Mouse (Mus musculus) brown adipose tissue, adult 24 weeks (tissue): ENCODE data around the gene Scnm1. TPM values are rescaled to one million over a fixed set of nuclear protein-coding genes. Genes with fewer than 3 reads are reported as not detected.
"Not testable (repeated sequence)": the region's sequence is repeated elsewhere in the genome, so short reads cannot be mapped to it uniquely, and the experiment has no call there.

Experiments used
- H3K27ac ChIP-seq: fragments of 200-500 bp; replicated peaks from 2 replicates; pipeline ENCODE4 v1.5.1; 2012; ENCODE audit warnings: low read depth, mild to moderate bottlenecking, low read length
- H3K4me1 ChIP-seq: fragments of 200-500 bp; 2 replicates; pipeline ENCODE4 v1.6.1; 2012; ENCODE audit warnings: low read length, mixed read lengths; ENCODE audit not compliant: control insufficient read depth, insufficient read depth, insufficient read length
- H3K4me3 ChIP-seq: fragments of 200-500 bp; 2 replicates; pipeline ENCODE4 v1.5.1; 2012; ENCODE audit warnings: low read depth, mild to moderate bottlenecking, low read length, moderate library complexity; ENCODE audit not compliant: insufficient read depth
- polyA plus RNA-seq: library from polyadenylated mRNA; stranded (reverse); fragments of >200 nt; gene quantifications from 2 replicates; pipeline ENCODE4 v1.2.4, GENCODE M21; 2012; ENCODE audit not compliant: missing spikeins, insufficient read depth, insufficient read length

Gene Scnm1
- polyA plus RNA-seq, 1 experiment: 62.1 TPM

DNA sequence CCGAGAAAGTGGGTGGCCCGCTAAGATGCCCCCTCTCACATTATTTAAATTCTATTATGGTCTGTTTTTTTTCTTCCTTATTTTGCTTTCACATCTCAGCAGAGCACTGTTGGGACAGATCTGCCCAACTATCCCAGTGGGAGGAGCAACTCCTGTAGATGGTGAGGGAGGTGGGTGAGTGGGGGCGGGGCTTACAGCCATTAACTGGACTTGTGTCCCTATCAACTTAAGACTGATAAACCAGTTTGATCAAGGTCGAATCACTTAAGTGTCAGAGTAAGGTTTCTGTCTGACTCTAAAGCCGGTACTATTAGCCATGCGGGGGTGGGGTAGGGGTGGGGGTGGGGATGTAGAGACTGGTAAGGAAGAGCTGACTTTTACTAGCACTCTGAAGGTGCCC lies 1.2 kb upstream of the Scnm1 start:
- Histone ChIP-seq H3K4me1 (peaks cover 4% of the 10 kb centered on the region), H3K4me3 (peak overlapping the region; percentile 49), H3K27ac (no peak overlapping the region)

DNA sequence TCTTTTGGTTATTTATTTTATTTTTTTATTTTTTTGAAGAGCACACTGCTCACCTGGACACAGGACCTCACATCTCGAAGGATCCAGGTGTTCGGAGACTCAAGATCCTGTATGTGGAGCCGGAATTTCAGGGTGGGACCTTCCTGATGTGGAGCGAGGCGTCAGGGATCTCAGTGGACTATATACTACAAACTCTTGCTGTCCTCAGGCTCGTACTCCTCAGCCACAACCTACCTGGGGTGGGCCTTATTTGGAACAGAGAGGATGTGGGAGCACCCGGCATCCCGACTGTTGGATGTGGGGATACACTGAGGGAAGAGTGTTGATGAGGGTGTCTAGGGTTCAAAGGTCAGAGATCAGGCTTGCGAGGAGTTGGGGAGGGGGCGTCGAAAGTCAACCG lies 322 bp upstream of the Scnm1 start:
- not testable (repeated sequence) for H3K4me1 ChIP-seq, H3K4me3 ChIP-seq, H3K27ac ChIP-seq

DNA sequence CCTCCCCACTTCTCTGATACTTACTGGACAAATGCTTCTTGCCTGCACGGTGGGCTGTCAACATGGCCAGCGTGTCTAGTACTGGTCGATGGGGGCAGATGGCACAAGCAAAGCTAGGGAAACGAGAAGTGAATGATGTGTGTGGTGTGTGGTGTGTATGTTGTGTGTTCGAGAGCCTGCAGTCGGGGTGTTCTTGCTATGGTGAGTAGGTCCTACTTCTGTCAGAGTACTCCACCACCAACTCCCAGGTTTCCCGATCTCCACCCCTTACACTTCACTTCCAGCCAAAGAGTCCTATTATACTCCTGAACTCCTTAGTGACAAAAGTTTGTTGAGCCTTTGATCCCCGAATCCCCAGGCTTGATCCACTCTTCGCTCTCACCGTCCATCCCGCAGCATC lies 635 bp downstream of the Scnm1 start:
- H3K4me1 ChIP-seq: peaks cover 4% of the 10 kb centered on the region
- H3K4me3 ChIP-seq: peak overlapping the region; percentile 70
- peak overlapping the region; percentile 78; the same call in 1 of the 2 replicates for H3K27ac ChIP-seq

DNA sequence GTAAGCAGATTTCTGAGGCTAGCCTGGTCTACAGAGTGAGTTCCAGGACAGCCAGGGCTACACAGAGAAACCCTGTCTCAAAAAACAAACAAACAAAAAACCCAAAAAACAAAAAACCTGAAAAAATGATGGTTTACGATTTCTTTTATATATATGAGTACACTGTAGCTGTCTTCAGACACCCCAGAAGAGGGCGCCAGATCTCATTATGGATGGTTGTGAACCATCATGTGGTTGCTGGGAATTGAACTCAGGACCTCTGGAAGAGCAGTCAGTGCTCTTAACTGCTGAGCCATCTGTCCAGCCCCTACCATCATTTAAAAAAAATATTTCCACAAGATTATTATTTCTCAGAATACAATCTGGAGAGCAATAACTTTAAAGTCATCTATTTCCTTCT lies 1.4 kb downstream of the Scnm1 start:
- H3K4me3 ChIP-seq: peak overlapping the region; percentile 70; the same call in 1 of the 2 replicates
- not testable (repeated sequence) for H3K27ac ChIP-seq, H3K4me1 ChIP-seq

DNA sequence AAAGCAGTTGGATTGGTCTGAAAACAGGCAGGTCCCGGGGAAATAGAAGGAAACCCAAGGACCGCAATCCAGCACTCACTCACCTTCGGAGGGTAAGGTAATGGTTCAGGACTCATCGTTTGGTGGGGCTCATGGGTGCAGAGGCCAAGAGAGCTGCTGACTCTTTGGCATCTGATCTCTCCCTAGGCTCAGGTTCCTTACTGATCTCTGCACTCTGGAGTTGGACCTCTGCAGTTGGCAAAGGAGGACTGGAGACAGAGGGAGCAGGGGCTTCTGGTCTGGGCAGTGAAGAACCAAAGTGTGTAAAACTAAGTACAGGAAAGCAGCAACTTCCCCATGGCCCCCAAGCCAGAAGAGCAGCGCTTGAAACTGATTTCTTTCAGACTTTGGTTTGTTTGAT lies 3.7 kb downstream of the Scnm1 start:
- Histone ChIP-seq H3K4me1 (peaks cover 4% of the 10 kb centered on the region), H3K4me3 (no peak overlapping the region), H3K27ac (no peak overlapping the region)

DNA sequence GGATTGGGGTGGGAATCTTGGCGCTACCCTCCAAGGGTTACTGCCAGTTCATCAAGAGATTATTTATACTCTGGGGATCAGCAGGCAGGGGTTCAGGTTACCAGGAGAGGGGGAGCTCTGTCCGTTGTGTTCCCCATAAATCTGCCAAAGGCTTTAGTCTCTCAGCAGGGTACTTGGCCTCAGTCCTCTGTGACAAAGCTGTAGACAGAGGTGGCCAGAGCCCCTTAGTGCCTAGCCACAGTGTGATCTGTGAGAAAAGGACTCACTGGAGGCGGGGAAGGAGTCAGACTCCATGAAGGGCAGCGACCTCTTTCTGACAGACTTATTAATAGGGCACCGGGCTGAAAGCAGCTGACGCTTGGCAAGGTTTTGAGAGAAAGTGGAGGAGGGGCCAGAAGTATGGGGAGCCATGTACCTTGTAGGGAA lies 4.6 kb downstream of the Scnm1 start:
- Histone ChIP-seq H3K27ac (no peak overlapping the region), H3K4me1 (peaks cover 4% of the 10 kb centered on the region), H3K4me3 (no peak overlapping the region)

DNA sequence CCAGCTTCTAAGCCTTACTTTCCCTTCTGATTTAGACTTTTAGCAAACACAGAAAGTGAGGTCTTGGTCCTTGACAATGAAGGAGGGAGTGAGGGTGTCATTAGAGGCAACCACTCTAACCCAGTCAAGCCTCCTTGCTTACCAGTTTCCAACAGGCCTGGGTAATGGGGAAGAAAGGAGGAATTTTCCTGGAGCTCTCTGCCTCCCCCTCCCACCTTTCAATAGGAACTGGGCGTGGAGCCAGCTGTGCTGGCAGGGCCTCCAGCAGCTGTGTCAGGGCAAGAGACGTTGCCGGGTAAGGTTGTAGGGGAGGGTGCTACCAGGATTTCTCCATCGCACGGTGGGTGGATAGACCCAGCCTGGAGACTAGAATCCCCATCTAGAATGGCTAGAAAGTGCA lies 8.8 kb downstream of the Scnm1 start:
- H3K4me1 ChIP-seq: 0 out of 2 replicates have a peak, but pooled peaks cover 3% of the 10 kb centered on the region
- H3K27ac ChIP-seq: no peak overlapping the region
- no peak overlapping the region for H3K4me3 ChIP-seq

DNA sequence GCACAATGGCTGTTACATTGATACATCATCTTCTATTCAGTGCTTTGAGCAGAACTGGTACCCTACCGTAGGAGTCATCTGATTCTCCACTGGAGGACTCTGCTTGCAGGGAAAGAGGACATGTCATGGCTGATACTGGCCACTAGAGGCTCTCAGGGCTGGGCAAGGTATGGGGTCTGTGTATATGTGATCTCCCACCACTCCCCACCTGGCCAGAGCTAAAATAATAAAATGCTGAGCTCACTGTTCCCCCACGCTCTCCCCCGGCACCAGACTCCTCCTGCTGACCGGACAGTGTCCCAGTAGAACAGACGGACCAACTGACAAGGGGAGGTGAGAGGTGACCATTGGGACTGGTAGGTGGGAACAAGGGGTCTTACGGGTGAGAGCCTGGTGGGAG lies 9.6 kb downstream of the Scnm1 start, which contains the start of gene Tmod4:
Gene Tmod4 (plus strand): TSS at position 231 of the 400 bp plus-strand sequence.
- Histone ChIP-seq H3K27ac (no peak within 1 kb of the TSS), H3K4me1 (0 out of 2 replicates have a peak, but pooled peaks cover 3% of the 10 kb centered on the region), H3K4me3 (no peak within 1 kb of the TSS)

DNA sequence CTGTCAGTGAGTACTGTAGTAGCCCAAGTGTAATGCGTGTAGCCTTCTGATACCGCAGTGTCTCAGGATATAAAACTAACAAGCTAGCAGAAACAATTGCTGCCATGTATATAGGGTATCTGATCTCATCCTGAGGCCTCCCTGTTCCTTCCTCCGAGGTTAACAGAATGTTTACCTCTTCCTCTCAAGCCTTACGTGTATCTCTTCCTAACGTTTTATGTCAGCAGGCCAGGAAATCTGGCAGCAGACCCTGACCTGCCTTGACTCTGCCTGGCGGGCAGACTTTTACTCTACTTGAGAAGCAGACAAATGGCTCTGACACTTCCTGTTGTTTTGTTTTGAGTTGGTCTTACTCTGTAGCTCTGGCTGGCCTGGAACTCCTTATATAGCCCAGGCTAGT lies 12.2 kb downstream of the Scnm1 start:
- Histone ChIP-seq H3K27ac (peak overlapping the region; percentile 82), H3K4me1 (0 out of 2 replicates have a peak, but pooled peaks cover 3% of the 10 kb centered on the region), H3K4me3 (no peak overlapping the region)

DNA sequence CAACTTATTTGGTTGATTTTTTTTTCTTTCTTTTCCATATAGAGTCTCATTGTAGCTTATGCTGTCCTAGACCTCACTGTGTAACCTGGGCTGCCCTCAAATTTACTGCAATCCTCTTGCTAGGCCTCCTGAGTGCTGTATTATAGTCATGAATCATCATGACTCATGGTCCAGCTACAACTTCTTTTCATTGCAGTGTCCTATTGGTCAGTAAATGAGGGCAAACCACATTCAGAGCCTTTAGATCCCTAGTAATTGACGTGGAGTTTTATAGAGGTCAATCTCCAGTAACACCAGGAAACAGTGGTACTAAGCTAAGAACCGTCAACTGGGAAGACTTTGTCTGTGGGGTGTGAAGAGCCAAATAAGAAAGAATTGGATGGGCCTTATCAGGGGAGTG lies 16.1 kb downstream of the Scnm1 start:
- Histone ChIP-seq H3K4me3 (no peak overlapping the region), H3K4me1 (peaks cover 3% of the 10 kb centered on the region; the same call in 1 of the 2 replicates), H3K27ac (no peak overlapping the region)

DNA sequence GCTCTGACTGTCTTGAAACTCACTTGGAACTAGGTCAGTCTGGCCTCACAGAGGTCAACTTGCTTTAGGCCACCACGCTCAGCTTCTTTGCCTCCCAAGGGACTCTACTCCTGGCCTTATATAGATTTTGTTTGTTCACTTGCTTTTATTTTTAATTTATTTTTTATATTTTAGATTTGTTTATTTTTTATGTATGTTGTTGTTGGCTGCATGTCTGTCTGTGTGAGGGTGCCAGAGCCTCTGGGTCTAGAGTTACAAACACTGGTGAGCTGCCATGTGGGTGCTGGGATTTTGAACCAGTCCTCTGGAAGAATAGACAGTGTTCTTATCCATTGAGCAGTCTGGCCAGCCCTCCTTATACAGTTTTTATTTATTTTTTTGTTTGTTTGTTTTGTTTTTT lies 21.1 kb downstream of the Scnm1 start:
- Histone ChIP-seq H3K4me1 (no peaks in the 10 kb centered on the region; the same call in 1 of the 2 replicates), H3K4me3 (peak overlapping the region; percentile 30; the same call in 1 of the 2 replicates), H3K27ac (peak overlapping the region; percentile 78; the same call in 1 of the 2 replicates)

DNA sequence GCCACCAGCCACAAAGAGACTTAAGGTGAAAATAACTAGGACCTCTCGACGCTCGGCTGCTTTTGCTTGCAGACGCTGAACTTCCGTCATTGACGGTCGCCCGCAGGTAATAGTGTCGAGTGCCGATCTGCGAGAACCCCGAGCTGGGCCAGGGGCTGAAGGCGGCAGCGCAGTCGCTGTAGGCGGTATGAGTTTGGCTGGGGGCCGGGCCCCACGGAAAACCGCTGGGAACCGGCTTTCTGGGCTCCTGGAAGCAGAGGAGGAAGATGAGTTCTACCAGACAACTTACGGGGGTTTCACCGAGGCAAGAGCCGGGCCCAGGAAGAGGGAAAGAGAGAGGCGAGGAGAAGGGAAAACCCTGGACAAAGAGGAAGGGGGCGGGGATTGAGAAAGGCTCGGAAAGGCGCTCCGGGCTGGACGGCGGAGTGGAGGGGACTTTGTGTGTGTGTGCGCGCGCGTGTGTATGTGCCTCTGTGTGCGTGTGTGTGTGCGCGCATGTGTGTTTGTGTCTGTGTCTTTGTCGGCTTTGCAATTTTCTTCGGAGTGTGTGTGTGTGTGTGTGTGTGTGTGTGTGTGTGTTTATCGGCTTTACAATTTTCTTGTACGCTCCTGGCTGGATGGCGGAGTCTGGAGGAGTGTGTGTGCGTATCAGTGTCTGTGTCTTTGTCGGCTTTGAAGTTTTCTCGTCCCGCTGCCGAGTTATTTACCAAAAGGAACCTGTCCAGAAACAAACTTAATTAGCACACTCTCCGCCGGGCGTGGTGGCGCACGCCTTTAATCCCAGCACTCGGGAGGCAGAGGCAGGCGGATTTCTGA lies 22.7 kb downstream of the Scnm1 start, which contains the start of gene Vps72:
Gene Vps72 (plus strand): TSS at position 112 of the 816 bp plus-strand sequence.
- Histone ChIP-seq H3K27ac (peak within 1 kb of the TSS; percentile 95), H3K4me3 (peak within 1 kb of the TSS; percentile 99), H3K4me1 (no peaks in the 10 kb centered on the region; the same call in 1 of the 2 replicates)

DNA sequence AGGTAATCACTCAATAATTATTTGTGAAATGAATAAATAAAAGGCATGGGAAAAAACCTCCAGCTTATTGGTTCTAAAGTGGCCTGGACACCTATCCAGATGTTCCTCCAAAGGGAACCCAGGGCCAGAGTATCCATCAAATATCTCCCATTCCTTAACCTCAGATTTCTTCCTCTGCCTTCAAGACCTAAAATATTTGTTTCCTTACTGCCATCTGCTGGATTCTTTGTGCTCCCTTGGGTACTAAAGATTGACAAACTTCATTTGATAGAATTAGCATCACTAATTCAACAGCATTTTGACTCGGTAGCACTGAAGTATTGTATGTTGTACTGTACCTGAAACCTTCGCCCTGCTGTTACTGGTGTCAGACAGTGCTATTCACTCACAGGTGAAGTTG lies 25.9 kb downstream of the Scnm1 start:
- Histone ChIP-seq H3K4me3 (no peak overlapping the region), H3K4me1 (no peaks in the 10 kb centered on the region), H3K27ac (no peak overlapping the region)

DNA sequence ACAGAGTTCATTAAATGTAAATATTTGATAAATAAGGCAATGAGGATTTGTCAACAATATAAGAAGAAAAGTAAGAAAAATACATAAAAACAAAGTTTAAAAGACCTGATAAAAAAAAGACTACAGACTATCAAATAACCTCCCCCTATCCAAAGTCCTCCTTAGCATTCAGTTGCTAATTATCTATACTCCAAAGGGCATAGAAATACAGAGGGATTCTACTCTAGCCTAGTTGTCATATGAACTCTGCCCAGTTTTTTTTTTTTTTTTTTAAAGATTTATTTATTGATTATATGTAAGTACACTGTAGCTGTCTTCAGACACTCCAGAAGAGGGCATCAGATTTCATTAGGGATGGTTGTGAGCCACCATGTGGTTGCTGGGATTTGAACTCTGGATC lies 26.5 kb downstream of the Scnm1 start:
- not testable (repeated sequence) for H3K4me1 ChIP-seq, H3K4me3 ChIP-seq, H3K27ac ChIP-seq

DNA sequence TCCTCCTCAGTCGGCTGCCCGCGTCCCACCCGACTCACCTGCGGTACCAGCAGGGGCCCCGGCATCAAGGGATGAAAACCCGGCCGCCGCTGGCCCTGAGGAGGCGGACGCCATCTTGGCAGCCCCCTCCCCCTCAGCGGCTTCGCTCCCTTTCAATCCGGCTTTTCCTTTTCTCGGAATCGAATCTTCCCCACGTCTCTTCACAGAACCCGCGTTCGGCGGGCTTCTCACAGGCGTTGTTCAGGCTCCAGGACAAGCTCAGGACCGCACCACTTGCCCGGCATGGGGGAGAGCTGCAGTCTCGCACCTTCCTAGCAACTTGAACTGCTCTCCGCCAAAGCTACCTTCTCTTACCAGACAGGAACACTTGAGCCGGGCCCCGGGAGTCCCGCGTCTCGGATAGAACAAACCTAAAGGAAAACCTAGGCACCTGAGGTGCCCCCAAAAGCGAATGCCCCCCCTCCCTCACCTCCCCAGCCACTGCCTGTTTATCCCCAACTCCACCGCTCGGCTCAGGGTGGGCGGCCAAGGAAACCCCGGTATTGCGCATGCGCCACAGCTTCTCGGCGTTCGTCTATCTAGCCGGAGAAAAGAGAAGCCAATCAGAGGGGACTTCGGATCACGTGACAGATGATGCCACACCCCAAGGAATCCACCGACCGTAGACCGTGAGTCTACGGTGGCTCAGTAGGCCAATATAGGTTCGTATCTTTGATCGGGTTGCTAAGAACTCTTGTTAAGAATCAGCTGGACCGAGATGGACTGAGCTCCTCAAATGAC lies 27.3 kb downstream of the Scnm1 start, which contains the start of gene Pip5k1a:
Gene Pip5k1a (minus strand): TSS at position 593 of the 780 bp plus-strand sequence.
- Histone ChIP-seq H3K27ac (peak within 1 kb of the TSS; percentile 45), H3K4me3 (peak within 1 kb of the TSS; percentile 78), H3K4me1 (no peaks in the 10 kb centered on the region)
